34 mouse cellular contexts compared by ENCODE assay signal in the genomic region with DNA sequence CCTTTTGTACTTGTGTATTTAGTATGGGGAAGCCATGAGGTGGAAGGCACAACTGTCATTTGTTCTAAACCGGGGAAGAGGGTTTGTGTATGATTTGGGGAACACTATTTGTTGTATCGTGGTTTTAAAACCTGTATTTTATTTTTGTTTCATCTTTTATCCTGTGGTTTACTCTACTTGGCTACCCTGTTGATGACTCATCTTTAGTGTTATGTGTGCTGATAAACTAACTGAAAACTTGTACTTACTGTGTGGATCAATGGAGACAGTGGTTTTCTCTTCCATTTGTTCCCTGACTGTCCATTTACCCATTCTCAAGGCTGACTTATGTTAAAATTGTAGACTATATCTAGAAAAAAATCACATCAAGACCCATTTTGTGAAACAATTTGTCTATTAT.
"Had no signal": no experiment of that assay in that cellular context is flagged by ENCODE, and none has a peak within 500 bp of the region (broad histone marks: within the 10 kb centered on the region; RNA-seq: fewer than 3 reads in every experiment).

No protein-coding gene starts in this region.

- H3K9ac ChIP-seq: heart, embryonic 12.5 days; heart, embryonic 13.5 days; heart, embryonic 15.5 days; hindbrain, embryonic 12.5 days; hindbrain, embryonic 13.5 days; hindbrain, embryonic 14.5 days; hindbrain, embryonic 15.5 days; intestine, embryonic 15.5 days; kidney, embryonic 15.5 days had no signal

- DNase-seq: heart, postnatal 10 days; heart, postnatal 14 days; heart, postnatal 36 days; heart, postnatal 4 days; kidney, adult 11 months; kidney, adult 18-20 months; kidney, adult 2 months; kidney, adult 8-10 months; kidney, adult 9 months; kidney, postnatal 10 days; kidney, postnatal 14 days; kidney, postnatal 25 days; kidney, postnatal 36 days; kidney, postnatal 4 days; layer of hippocampus, adult 9-11 months; layer of hippocampus, postnatal 36 days had no signal

- H3K4me3 ChIP-seq: heart, embryonic 12.5 days; heart, embryonic 13.5 days; heart, embryonic 15.5 days; hindbrain, embryonic 10.5 days; hindbrain, embryonic 12.5 days; hindbrain, embryonic 13.5 days; hindbrain, embryonic 15.5 days; intestine, embryonic 15.5 days; kidney, embryonic 15.5 days; layer of hippocampus, adult 2 months; left cerebral cortex, adult 2 months had no signal

- ATAC-seq: hindbrain, embryonic 16.5 days; hindbrain, postnatal 0 days; inflammation-experienced regulatory T-cells, adult 6 months; intestine, embryonic 15.5 days; intestine, embryonic 16.5 days; intestine, postnatal 0 days had no signal

- H3K9me3 ChIP-seq: heart, embryonic 12.5 days; heart, embryonic 13.5 days; heart, embryonic 15.5 days; hindbrain, embryonic 10.5 days; hindbrain, embryonic 12.5 days; hindbrain, embryonic 13.5 days; hindbrain, embryonic 15.5 days; intestine, embryonic 15.5 days; kidney, embryonic 15.5 days had no signal

- H3K36me3 ChIP-seq: heart, embryonic 12.5 days; heart, embryonic 13.5 days; heart, embryonic 15.5 days; hindbrain, embryonic 10.5 days; hindbrain, embryonic 12.5 days; hindbrain, embryonic 13.5 days; hindbrain, embryonic 15.5 days; intestine, embryonic 15.5 days; kidney, embryonic 15.5 days had no signal

- H3K4me1 ChIP-seq: heart, embryonic 12.5 days; heart, embryonic 13.5 days; heart, embryonic 15.5 days; hindbrain, embryonic 10.5 days; hindbrain, embryonic 12.5 days; hindbrain, embryonic 13.5 days; hindbrain, embryonic 15.5 days; intestine, embryonic 15.5 days; kidney, embryonic 15.5 days had no signal

- H3K27ac ChIP-seq: heart, embryonic 13.5 days; heart, embryonic 15.5 days; hindbrain, embryonic 10.5 days; hindbrain, embryonic 12.5 days; hindbrain, embryonic 13.5 days; hindbrain, embryonic 14.5 days; hindbrain, embryonic 15.5 days; hindbrain, postnatal 0 days; intestine, embryonic 15.5 days; kidney, embryonic 15.5 days; kidney, postnatal 0 days; layer of hippocampus, adult 2 months; left cerebral cortex, adult 2 months had no signal

- H3K27me3 ChIP-seq: heart, embryonic 12.5 days; heart, embryonic 13.5 days; heart, embryonic 15.5 days; hindbrain, embryonic 12.5 days; hindbrain, embryonic 13.5 days; hindbrain, embryonic 15.5 days; intestine, embryonic 15.5 days; kidney, embryonic 15.5 days had no signal
